9 mouse cellular contexts compared by ENCODE assay signal in genomic region chr2:166651317-166652030, GRCm38 (mm10).
DNase-seq lines count a peak whose midpoint lies in the region; ATAC-seq and TF ChIP-seq lines count a peak whose summit lies in the region.
"Had no signal": no experiment of that assay in that cellular context is flagged by ENCODE, and none has a peak within 500 bp of the region (broad histone marks: within the 10 kb centered on the region; RNA-seq: fewer than 3 reads in every experiment).

No protein-coding gene starts in this region.

- no peaks in the 10 kb centered on the region for H3K9me3 ChIP-seq in kidney, embryonic 15.5 days (replicated peaks)
- no peaks in the 10 kb centered on the region for H3K9me3 ChIP-seq in liver, embryonic 15.5 days (replicated peaks)
- H3K9me3 ChIP-seq: limb, embryonic 15.5 days had no signal

- no peak for TF ChIP-seq POLR2A in bone marrow, adult 2 months (IDR thresholded peaks at IDR 0.05; ENCODE audit: borderline replicate concordance, control insufficient read depth, low read depth, low read length)

- peak overlapping the region; percentile 20 for H3K27ac ChIP-seq in kidney, embryonic 15.5 days
- H3K27ac ChIP-seq in bone marrow, adult 2 months (ENCODE audit: control insufficient read depth, insufficient read depth, low read depth, low read length, poor library complexity) = peak overlapping the region; percentile 86
- peak overlapping the region; percentile 53 for H3K27ac ChIP-seq in liver, embryonic 15.5 days (replicated peaks)
- H3K27ac ChIP-seq: limb, embryonic 15.5 days had no signal

- H3K4me3 ChIP-seq in kidney, embryonic 15.5 days (replicated peaks) = no peak overlapping the region
- H3K4me3 ChIP-seq in bone marrow, adult 2 months (replicated peaks; ENCODE audit: control insufficient read depth, low read depth, low read length) = no peak overlapping the region
- no peak overlapping the region for H3K4me3 ChIP-seq in liver, embryonic 15.5 days (replicated peaks)
- H3K4me3 ChIP-seq: limb, embryonic 15.5 days had no signal

- ATAC-seq in kidney, embryonic 15.5 days (replicated peaks; ENCODE audit: low FRiP score) = no peak
- no peak for ATAC-seq in liver, embryonic 15.5 days (ENCODE audit: insufficient read depth)
- ATAC-seq in monocyte, adult 5-6 weeks (replicated peaks; ENCODE audit: insufficient number of reproducible peaks, low FRiP score, low TSS enrichment, poor library complexity, severe bottlenecking) = no peak

- H3K36me3 ChIP-seq in kidney, embryonic 15.5 days = no peaks in the 10 kb centered on the region
- H3K36me3 ChIP-seq in liver, embryonic 15.5 days (replicated peaks) = peaks cover 4% of the 10 kb centered on the region
- H3K36me3 ChIP-seq: limb, embryonic 15.5 days had no signal

- WGBS in kidney, embryonic 15.5 days = 69% methylated on average over 10 of the region's 10 CpGs
- 52% methylated on average over 10 of the region's 10 CpGs for WGBS in bone marrow, adult 2 months
- 64% methylated on average over 10 of the region's 10 CpGs for WGBS in liver, embryonic 15.5 days (ENCODE audit: insufficient replicate concordance)

- TF ChIP-seq CTCF in bone marrow, adult 2 months (IDR thresholded peaks at IDR 0.05; ENCODE audit: control insufficient read depth, insufficient read depth, low read length) = no peak

- DNase-seq in kidney, postnatal 36 days = no peak
- peak; percentile 60 for DNase-seq in CD4-positive helper T cell, adult 2 months (ENCODE audit: low read depth, low spot score)
- no peak for DNase-seq in embryo, embryonic 9.5 days (ENCODE audit: extremely low spot score)
- DNase-seq: kidney, postnatal 10 days had no signal

- peaks cover 26% of the 10 kb centered on the region for H3K4me1 ChIP-seq in kidney, embryonic 15.5 days
- H3K4me1 ChIP-seq in bone marrow, adult 2 months (ENCODE audit: control insufficient read depth, insufficient read depth, low read length) = peaks cover 23% of the 10 kb centered on the region
- H3K4me1 ChIP-seq in liver, embryonic 15.5 days (replicated peaks) = peaks cover 48% of the 10 kb centered on the region

- no peak overlapping the region for H3K9ac ChIP-seq in kidney, embryonic 15.5 days
- H3K9ac ChIP-seq in liver, embryonic 15.5 days = no peak overlapping the region
- H3K9ac ChIP-seq: limb, embryonic 15.5 days had no signal

- H3K4me2 ChIP-seq in kidney, embryonic 15.5 days = no peak overlapping the region
- H3K4me2 ChIP-seq in liver, embryonic 15.5 days = no peak overlapping the region
- H3K4me2 ChIP-seq: limb, embryonic 15.5 days had no signal

- H3K27me3 ChIP-seq in kidney, embryonic 15.5 days = no peaks in the 10 kb centered on the region
- no peaks in the 10 kb centered on the region for H3K27me3 ChIP-seq in liver, embryonic 15.5 days
- H3K27me3 ChIP-seq: limb, embryonic 15.5 days had no signal

Comparison
In these comparisons a context has a peak if more than half of its experiments do, and no peak if none do; other contexts are left out.
1. H3K27ac ChIP-seq: peak in every context shown above with its lines; median percentile 86 in bone marrow, adult 2 months; 53 in liver, embryonic 15.5 days; 20 in kidney, embryonic 15.5 days.